Mouse (Mus musculus) heart, embryonic 15.5 days (tissue): ENCODE results near the gene Olfr157. TPM values are rescaled to one million over a fixed set of nuclear protein-coding genes. Genes with fewer than 3 reads are reported as not detected.

Experiments
- ATAC-seq: fragments of 200-750 bp; cut with Nextera tagmentation; replicated peaks from 2 replicates; pipeline ENCODE4 v1.8.0; 2017; ENCODE audit warnings: low read depth, moderate TSS enrichment; ENCODE audit not compliant: insufficient number of reproducible peaks, insufficient read depth, low FRiP score
- H3K27ac ChIP-seq: fragments of 300-500 bp; sonication (generic); 2 replicates; pipeline ENCODE4 v1.5.1; 2015; ENCODE audit warnings: mild to moderate bottlenecking, inconsistent platforms
- H3K27me3 ChIP-seq: fragments of 300-500 bp; sonication (generic); 2 replicates; pipeline ENCODE4 v1.6.1; 2015; ENCODE audit warnings: inconsistent platforms
- H3K36me3 ChIP-seq: fragments of 300-500 bp; sonication (generic); 2 replicates; pipeline ENCODE4 v1.6.1; 2015; ENCODE audit warnings: mild to moderate bottlenecking, inconsistent platforms
- H3K4me1 ChIP-seq: fragments of 300-500 bp; sonication (generic); replicated peaks from 2 replicates; pipeline ENCODE4 v1.6.1; 2015; ENCODE audit warnings: inconsistent platforms
- H3K4me2 ChIP-seq: fragments of 300-500 bp; sonication (generic); 2 replicates; pipeline ENCODE4 v1.6.1; 2015; ENCODE audit warnings: inconsistent platforms, mild to moderate bottlenecking, moderate library complexity
- H3K4me3 ChIP-seq: fragments of 300-500 bp; sonication (generic); 2 replicates; pipeline ENCODE4 v1.5.1; 2015; ENCODE audit warnings: mild to moderate bottlenecking, inconsistent platforms
- H3K9ac ChIP-seq: fragments of 300-500 bp; sonication (generic); 2 replicates; pipeline ENCODE4 v1.6.1; 2015; ENCODE audit warnings: mild to moderate bottlenecking, inconsistent platforms
- H3K9me3 ChIP-seq: fragments of 300-500 bp; sonication (generic); replicated peaks from 2 replicates; pipeline ENCODE4 v1.6.1; 2016; ENCODE audit warnings: inconsistent platforms
- WGBS: fragments of 180-500 bp; shearing (Covaris S2); methylation state at CpG from one replicate; pipeline ENCODE4 v1.1.7; 2015; ENCODE audit warnings: mixed read lengths; 5-methylcytosine and 5-hydroxymethylcytosine counted together
- polyA plus RNA-seq: library from polyadenylated mRNA; unstranded; fragments of >200 nt; fragmentation: Nextera tagmentation; extraction: Ambion mirVana; gene quantifications from 2 replicates; pipeline ENCODE4 v1.2.1, GENCODE M21; 2015

The Olfr157 gene
- not detected in 2 replicates for polyA plus RNA-seq

DNA sequence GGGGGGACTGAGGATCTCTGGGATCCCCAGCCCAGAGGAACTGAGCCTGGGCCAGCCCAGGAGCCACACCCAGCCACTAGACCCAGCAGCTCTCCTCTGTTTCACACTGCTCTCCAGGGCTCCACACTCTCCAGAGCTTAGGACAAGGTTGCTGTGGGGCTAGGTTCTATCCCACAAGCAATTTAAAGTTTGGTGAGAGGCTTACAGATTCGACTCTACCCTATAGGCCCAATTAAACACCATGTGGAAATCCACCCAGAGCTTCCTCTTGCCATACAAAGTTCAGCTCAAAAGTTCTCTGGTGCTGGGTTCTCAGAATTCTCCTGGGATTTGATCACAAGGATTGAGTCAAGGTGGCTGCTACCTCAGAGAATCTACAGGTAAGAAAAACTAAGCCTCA is at the start of gene Olfr157:
TSS of gene Olfr157 (minus strand) at position 101 of the 400 bp plus-strand sequence.
- H3K9me3 ChIP-seq = no peaks in the 10 kb centered on the region
- ATAC-seq = no peak
- no peaks in the 10 kb centered on the region for H3K4me1 ChIP-seq
- H3K4me2 ChIP-seq = no peak within 1 kb of the TSS
- no peaks in the 10 kb centered on the region for H3K36me3 ChIP-seq
- H3K4me3 ChIP-seq = no peak within 1 kb of the TSS
- no peak within 1 kb of the TSS for H3K27ac ChIP-seq
- no peaks in the 10 kb centered on the region for H3K27me3 ChIP-seq
- WGBS = 75% methylated on average over 1 of the region's 1 CpGs
- no peak within 1 kb of the TSS for H3K9ac ChIP-seq

DNA sequence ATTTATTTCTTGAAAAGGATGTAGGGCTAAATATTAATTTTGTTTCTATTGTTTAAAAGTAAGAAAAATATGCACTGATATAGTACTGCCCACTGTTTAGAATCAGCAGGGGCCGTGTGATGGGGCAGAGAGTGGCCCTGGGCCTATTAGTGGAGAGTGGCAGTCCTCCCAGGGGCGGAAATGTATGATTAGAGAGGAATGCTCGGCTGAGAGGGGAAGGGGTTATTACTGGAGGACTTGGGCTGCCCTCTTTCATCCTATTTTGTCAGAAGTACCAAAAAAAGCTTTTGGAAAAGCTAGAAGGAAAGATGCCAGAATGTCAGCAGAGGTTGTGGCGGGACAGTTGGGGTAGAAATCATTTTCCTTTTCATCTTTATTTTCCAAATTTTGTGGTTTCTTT is 44.2 kb upstream of the Olfr157 start:
- ATAC-seq = no peak
- Histone ChIP-seq H3K9ac (no peak overlapping the region), H3K27me3 (no peaks in the 10 kb centered on the region), H3K4me1 (peaks cover 24% of the 10 kb centered on the region), H3K4me2 (0 out of 2 replicates have a peak overlapping the region, but pooled peaks have one; percentile 15), H3K27ac (peak overlapping the region; percentile 53), H3K4me3 (no peak overlapping the region), H3K36me3 (no peaks in the 10 kb centered on the region), H3K9me3 (no peaks in the 10 kb centered on the region)
- WGBS = 16% methylated on average over 4 of the region's 4 CpGs

DNA sequence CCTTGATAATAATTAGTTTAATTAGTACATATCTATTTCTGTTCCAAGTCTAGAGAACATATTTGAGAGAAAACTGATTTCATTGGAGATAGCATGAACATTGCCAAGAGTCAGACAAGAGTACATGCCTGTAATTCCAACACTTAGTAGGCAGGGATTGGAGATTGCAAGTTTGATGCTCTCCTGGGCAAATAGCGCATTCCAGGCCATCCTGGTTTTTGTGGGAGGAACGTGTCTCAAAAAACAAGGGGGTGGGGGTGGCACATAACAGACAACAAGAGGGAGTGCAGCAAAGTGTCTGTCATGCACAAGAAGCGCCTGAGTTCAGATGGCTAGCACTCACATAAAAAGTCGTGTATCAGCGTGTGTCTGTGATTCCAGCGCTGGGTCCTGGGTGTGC is 39.6 kb upstream of the Olfr157 start:
- H3K4me3 ChIP-seq = no peak overlapping the region
- no peak overlapping the region for H3K9ac ChIP-seq
- 52% methylated on average over 6 of the region's 6 CpGs for WGBS
- no peak overlapping the region for H3K27ac ChIP-seq
- H3K27me3 ChIP-seq = no peaks in the 10 kb centered on the region
- H3K36me3 ChIP-seq = no peaks in the 10 kb centered on the region
- H3K9me3 ChIP-seq = no peaks in the 10 kb centered on the region
- no peak overlapping the region for H3K4me2 ChIP-seq
- peaks cover 32% of the 10 kb centered on the region for H3K4me1 ChIP-seq
- no peak for ATAC-seq

DNA sequence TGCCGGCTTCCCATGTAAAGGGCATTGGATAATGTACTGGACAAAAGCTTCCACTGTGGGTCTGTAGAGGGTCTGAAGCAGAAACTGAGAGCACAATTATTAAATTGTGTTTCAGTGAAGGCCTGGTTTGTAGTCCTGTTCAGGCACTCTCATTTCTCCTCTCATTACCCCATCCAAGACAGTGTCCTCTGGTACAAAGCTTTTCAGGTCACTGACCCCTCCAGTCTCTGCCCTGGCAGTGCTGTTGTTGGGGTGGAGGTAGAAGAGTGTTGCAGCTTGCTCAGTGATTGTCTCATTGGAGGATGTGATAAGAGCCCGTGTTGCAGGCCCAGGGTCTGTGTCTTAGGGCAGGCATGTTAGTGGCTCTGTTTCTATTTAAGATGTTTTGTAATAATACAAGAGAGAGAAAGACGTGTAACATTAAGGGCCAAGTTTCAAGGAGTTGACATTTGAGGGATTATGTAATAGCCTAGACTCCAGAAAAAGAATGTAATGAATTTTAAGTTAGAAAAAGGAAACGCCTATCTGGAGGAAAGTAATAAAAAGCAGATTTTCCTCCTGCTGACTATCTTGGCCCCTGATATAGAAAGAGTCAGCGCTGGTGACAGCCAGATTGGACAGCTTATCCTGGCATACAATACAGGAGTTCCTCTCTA is 38.2 kb upstream of the Olfr157 start:
- H3K36me3 ChIP-seq = no peaks in the 10 kb centered on the region
- ATAC-seq = no peak
- no peaks in the 10 kb centered on the region for H3K9me3 ChIP-seq
- peak overlapping the region; percentile 32 for H3K27ac ChIP-seq
- H3K4me2 ChIP-seq = no peak overlapping the region; the same call in 1 of the 2 replicates
- no peak overlapping the region for H3K9ac ChIP-seq
- WGBS = 22% methylated on average over 5 of the region's 5 CpGs
- H3K4me1 ChIP-seq = peaks cover 20% of the 10 kb centered on the region
- H3K27me3 ChIP-seq = no peaks in the 10 kb centered on the region
- no peak overlapping the region for H3K4me3 ChIP-seq

DNA sequence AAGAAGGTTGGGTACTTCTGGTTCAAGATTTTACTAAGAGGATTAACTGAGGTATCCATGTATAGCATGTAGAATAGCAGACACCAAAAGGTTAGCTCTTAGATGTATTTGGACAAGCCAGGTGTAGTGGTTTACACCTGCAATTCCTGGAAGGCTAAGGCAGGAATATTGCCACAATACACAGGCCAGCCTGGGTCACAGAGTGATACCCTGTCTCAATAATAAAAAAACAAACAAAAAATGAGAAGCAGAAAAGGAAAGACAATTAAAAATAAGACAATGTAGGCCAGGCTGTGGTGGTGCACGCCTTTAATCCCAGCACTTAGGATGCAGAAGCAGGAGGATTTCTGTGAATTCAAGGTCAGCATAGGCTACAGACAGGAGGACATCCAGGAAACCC is 37.2 kb upstream of the Olfr157 start:
- Histone ChIP-seq H3K4me3 (no peak overlapping the region), H3K9me3 (no peaks in the 10 kb centered on the region), H3K27me3 (no peaks in the 10 kb centered on the region), H3K27ac (no peak overlapping the region), H3K4me2 (no peak overlapping the region), H3K4me1 (peaks cover 18% of the 10 kb centered on the region), H3K36me3 (no peaks in the 10 kb centered on the region), H3K9ac (no peak overlapping the region)
- WGBS = 94% methylated on average over 1 of the region's 1 CpGs
- ATAC-seq = no peak

DNA sequence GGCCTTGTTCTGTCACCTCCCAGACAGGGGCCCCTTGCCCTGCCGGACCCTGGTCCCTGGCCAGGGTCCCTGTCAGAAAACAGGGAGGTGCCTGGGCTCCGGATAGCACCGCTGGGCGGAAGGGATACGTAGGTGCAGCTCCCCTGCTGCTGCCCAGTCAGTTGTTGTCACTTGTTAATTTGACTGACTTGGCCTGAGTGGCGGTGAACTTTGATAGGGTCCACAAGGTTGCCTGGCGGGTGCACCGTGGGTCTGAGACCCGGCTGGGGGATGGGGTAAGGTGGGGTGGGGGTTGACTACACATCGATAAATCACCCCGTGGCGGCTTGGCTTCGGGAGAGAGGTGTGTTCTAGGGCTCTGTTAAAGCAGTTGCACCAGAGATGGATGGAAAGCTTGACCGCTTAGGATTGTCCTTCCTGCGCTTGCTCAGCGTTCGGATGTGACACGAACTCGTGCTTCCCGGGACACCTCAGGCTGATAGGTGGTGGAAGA is 36.0 kb upstream of the Olfr157 start:
- WGBS = under 1% methylated on average over 20 of the region's 20 CpGs

DNA sequence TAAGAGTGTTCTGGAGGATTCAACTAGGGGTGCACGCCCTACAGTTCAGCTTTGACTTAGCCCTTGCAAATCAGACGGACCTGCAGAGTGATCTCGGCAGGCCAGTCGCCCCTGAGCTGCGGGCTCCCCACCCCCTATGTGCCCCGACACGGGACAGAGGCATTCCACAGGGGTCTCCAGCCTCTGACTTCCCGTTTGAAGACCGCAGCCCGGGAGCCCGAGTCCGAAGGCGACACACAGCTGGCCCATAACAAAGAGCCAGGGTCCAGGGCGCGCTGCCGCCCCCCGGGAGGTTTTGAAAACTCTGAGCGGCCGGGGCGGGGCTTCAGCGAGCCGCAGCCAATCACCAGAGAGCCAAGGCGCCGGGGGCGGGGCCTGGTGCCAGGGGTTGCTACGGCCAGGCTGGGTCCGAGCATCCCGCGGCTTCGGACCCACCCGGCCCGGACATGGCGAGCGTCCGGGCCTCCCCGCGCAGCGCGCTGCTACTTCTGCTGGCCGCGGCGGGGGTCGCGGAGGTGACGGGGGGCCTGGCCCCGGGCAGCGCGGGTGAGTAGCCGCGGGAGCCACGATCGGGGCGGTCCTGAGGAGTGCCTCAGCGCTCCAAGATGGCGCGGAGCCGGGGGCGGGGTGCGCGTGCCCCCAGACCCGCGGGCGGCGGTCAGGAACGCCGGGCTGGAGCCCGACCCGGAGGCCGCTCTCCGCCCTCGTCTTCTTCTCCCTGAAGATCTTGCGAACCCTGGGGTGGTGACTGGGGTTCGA is 35.3 kb upstream of the Olfr157 start, which contains the start of gene Reck:
TSS of gene Reck (plus strand) at position 371 of the 759 bp plus-strand sequence.
- WGBS = 1% methylated on average over 59 of the region's 73 CpGs
- peak within 1 kb of the TSS; percentile 74 for H3K4me3 ChIP-seq
- peak; percentile 87 for ATAC-seq
- peak within 1 kb of the TSS; percentile 65 for H3K9ac ChIP-seq
- peaks cover 18% of the 10 kb centered on the region for H3K4me1 ChIP-seq
- H3K36me3 ChIP-seq = no peaks in the 10 kb centered on the region
- H3K9me3 ChIP-seq = no peaks in the 10 kb centered on the region
- peak within 1 kb of the TSS; percentile 35 for H3K27ac ChIP-seq
- peak within 1 kb of the TSS; percentile 93 for H3K4me2 ChIP-seq
- no peaks in the 10 kb centered on the region for H3K27me3 ChIP-seq

More for the DNA sequence above, 36.0 kb upstream of the Olfr157 start:
- ATAC-seq = peak; percentile 51
- peak overlapping the region; percentile 93 for H3K4me2 ChIP-seq
- peak overlapping the region; percentile 35 for H3K27ac ChIP-seq
- no peaks in the 10 kb centered on the region for H3K27me3 ChIP-seq
- no peaks in the 10 kb centered on the region for H3K36me3 ChIP-seq
- H3K9me3 ChIP-seq = no peaks in the 10 kb centered on the region
- peak overlapping the region; percentile 74 for H3K4me3 ChIP-seq
- H3K9ac ChIP-seq = peak overlapping the region; percentile 65
- H3K4me1 ChIP-seq = peaks cover 18% of the 10 kb centered on the region

DNA sequence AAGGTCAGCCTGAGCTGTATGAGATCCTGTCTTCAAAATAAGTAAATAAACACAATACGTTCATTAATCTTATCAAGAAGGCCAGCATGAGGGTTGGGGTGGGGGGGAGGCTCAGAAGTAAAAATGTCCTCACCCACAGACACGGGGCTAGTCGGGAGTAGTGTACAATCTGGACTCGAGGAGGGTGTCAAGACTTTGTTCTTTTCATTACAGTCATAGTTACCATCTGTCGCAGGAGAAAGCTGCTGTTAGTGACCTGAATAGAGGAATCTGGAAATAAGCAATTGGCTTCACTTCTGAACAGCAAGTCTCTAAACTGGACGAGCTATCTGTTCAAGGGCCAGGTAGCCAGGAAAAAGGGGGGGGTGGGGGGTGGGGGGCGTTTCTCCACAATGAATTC is 34.5 kb upstream of the Olfr157 start:
- Histone ChIP-seq H3K4me3 (peak overlapping the region; percentile 74), H3K36me3 (no peaks in the 10 kb centered on the region), H3K9ac (no peak overlapping the region), H3K27ac (no peak overlapping the region), H3K4me2 (peak overlapping the region; percentile 93), H3K9me3 (no peaks in the 10 kb centered on the region), H3K4me1 (peaks cover 18% of the 10 kb centered on the region), H3K27me3 (no peaks in the 10 kb centered on the region)
- ATAC-seq = no peak
- WGBS = 52% methylated on average over 7 of the region's 7 CpGs

DNA sequence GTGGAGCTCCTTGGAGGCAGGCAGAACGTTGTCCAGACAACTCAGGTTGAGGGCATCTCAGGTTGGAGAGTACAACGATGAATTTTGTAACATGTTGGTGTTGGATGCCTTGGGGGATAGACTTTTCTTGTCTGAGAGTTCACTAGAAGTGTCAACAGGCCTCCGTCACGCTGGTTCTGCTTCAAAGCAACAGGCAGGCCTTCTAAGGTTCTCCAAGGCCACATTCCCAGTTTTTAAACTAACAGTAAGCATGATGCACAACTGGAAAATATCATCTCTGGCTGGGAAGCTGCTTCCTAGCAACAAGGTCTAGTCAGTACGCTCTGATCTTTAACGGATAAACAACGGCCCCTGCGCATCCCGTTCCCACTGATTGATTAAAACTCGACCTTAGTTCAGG is 29.8 kb upstream of the Olfr157 start:
- Histone ChIP-seq H3K4me2 (no peak overlapping the region), H3K9ac (no peak overlapping the region), H3K36me3 (no peaks in the 10 kb centered on the region), H3K27me3 (no peaks in the 10 kb centered on the region), H3K4me1 (peaks cover 3% of the 10 kb centered on the region), H3K9me3 (no peaks in the 10 kb centered on the region), H3K27ac (no peak overlapping the region), H3K4me3 (no peak overlapping the region)
- WGBS = 86% methylated on average over 10 of the region's 10 CpGs
- no peak for ATAC-seq

DNA sequence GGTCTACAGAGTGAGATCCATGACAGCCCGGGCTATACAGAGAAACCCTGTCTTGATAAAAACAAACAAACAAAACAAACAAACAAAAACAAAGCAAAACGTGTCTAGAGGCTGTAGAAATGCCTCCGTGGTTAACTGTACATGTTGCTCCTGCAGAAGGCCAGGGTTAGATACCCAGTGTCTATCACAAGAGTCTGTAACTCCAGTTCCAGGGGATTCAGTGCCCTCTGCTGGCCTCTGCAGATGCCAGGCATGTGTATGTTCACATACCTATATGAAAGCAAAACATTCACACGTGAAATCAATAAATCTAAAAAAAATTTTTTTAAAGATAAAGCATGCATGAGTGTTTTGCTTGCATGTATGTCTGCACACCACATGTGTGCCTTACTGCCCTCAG is 23.3 kb upstream of the Olfr157 start:
- no peaks in the 10 kb centered on the region for H3K9me3 ChIP-seq
- no peak for ATAC-seq
- no peaks in the 10 kb centered on the region for H3K27me3 ChIP-seq
- 0 out of 2 replicates have a peak, but pooled peaks cover 3% of the 10 kb centered on the region for H3K4me1 ChIP-seq
- no peak overlapping the region for H3K4me3 ChIP-seq
- H3K9ac ChIP-seq = no peak overlapping the region
- no peak overlapping the region for H3K27ac ChIP-seq
- H3K4me2 ChIP-seq = no peak overlapping the region
- H3K36me3 ChIP-seq = no peaks in the 10 kb centered on the region
- 57% methylated on average over 4 of the region's 4 CpGs for WGBS

DNA sequence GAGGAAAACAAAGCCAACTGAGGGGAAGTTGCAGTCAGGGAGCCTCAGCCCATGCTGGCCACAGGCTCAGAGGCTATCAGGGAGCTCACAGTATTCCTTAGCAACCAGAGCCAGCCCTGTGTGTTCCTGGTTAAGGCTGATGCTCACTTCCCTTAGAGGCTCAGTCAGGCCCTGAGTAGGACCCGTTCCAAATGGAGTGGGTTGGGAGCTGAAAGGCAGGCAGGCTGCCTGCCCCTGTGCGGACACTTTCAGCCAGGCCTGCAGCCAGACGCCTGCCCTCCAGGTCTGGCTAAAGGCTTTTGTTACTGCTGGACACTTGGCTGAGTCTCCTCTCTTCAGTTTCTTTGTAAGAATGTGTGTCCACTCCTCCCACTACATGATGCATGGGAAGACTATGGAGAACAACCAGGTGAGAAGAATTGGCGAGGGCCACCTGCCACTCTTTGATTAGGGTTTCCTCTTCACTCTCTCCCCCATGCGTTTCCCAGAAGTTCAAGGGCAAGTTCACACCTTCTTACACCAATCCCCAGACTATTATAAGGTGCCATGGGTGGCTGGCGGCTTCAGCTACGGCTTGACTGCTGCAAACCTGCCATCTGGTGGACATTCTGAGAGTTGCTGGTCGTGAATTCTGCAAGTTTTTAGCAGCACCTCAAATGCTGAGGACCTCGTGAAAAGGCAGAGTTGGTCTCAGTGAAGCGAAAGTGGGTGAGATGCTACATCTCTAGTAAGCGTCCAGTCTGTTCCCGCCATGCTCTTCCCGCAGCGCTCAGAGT is 20.9 kb upstream of the Olfr157 start:
- 13% methylated on average over 14 of the region's 14 CpGs for WGBS
- 0 out of 2 replicates have a peak overlapping the region, but pooled peaks have one; percentile 1 for H3K4me2 ChIP-seq
- H3K4me1 ChIP-seq = 0 out of 2 replicates have a peak, but pooled peaks cover 3% of the 10 kb centered on the region
- no peaks in the 10 kb centered on the region for H3K27me3 ChIP-seq
- no peak overlapping the region for H3K4me3 ChIP-seq
- no peak overlapping the region for H3K27ac ChIP-seq
- H3K36me3 ChIP-seq = no peaks in the 10 kb centered on the region
- H3K9me3 ChIP-seq = no peaks in the 10 kb centered on the region
- ATAC-seq = no peak
- H3K9ac ChIP-seq = no peak overlapping the region
